In the genomic region with DNA sequence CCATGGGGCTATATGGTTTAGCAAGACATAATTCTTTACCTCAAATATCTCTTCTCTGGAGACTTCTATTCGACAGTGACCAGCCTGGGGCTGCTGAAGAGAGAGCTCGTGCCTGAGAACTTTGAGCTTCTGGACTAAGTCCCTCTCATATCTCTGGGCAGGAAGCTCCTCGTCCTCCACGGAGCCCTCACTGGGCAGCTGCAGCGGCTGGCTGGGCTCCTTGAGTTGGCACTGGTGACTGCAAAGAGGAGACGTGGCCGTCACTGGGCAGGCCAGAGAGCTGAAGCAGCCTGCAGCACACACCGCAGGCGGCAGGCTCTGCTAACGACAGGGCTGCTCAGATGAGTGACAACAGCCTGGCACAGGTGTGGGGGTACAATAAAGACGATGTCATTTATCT, we compare ENCODE assay signal across 17 mouse cellular contexts.
A peak's percentile ranks its signal among the peaks of the same experiment; 100 is the strongest.
DNase-seq lines count a peak whose midpoint lies in the region; ATAC-seq and TF ChIP-seq lines count a peak whose summit lies in the region.
"Had no signal": no experiment of that assay in that cellular context is flagged by ENCODE, and none has a peak within 500 bp of the region (broad histone marks: within the 10 kb centered on the region; RNA-seq: fewer than 3 reads in every experiment).

No protein-coding gene starts in this region.

- no peak for TF ChIP-seq POLR2A in liver, adult 2 months (IDR thresholded peaks at IDR 0.05; ENCODE audit: extremely low read depth, insufficient read depth, low read length)

- no peak for ATAC-seq in liver, embryonic 12.5 days
- ATAC-seq: forebrain, embryonic 14.5 days; hindbrain, postnatal 0 days had no signal

- 72% methylated on average over 11 of the region's 11 CpGs for WGBS in liver, adult 2 months
- 77% methylated on average over 11 of the region's 11 CpGs for WGBS in liver, embryonic 12.5 days (ENCODE audit: insufficient replicate concordance)

- TF ChIP-seq CTCF in liver, adult 2 months (IDR thresholded peaks at IDR 0.05; ENCODE audit: low read depth, low read length) = no peak

- no peaks in the 10 kb centered on the region for H3K9me3 ChIP-seq in liver, embryonic 12.5 days (replicated peaks)
- H3K9me3 ChIP-seq: embryonic facial prominence, embryonic 15.5 days; forebrain, embryonic 10.5 days; hindbrain, embryonic 13.5 days had no signal

- H3K27me3 ChIP-seq in liver, adult 2 months (ENCODE audit: control insufficient read depth, insufficient read depth, low read length) = no peaks in the 10 kb centered on the region
- H3K27me3 ChIP-seq in liver, embryonic 12.5 days (replicated peaks) = no peaks in the 10 kb centered on the region
- H3K27me3 ChIP-seq: embryonic facial prominence, embryonic 15.5 days; heart, embryonic 12.5 days; hindbrain, embryonic 13.5 days had no signal

- H3K9ac ChIP-seq in liver, adult 2 months (ENCODE audit: low read depth, low read length) = no peak overlapping the region
- no peak overlapping the region for H3K9ac ChIP-seq in liver, embryonic 12.5 days
- H3K9ac ChIP-seq: embryonic facial prominence, embryonic 15.5 days; heart, embryonic 12.5 days; hindbrain, embryonic 13.5 days had no signal

- H3K4me2 ChIP-seq in liver, embryonic 12.5 days = no peak overlapping the region
- H3K4me2 ChIP-seq: embryonic facial prominence, embryonic 15.5 days; heart, embryonic 12.5 days; hindbrain, embryonic 13.5 days had no signal

- H3K79me2 ChIP-seq in liver, adult 2 months (ENCODE audit: control insufficient read depth, insufficient read depth, low read length) = no peaks in the 10 kb centered on the region

- DNase-seq in cerebellum, postnatal 10 days = peak; percentile 63 to 73
- no peak for DNase-seq in cerebellum, adult 11-12 months
- peak; percentile 57 for DNase-seq in liver, adult 2 months (ENCODE audit: extremely low read depth, low read depth, low spot score)
- DNase-seq in gastrocnemius, postnatal 25 days = peak; percentile 66
- DNase-seq in right cerebral cortex, adult 2 months (ENCODE audit: low spot score in 2 of 2) = no peak
- no peak for DNase-seq in natural killer cell, adult 2 months (ENCODE audit: low spot score in 2 of 2)
- DNase-seq: adrenal gland, postnatal 25 days; cerebellum, adult 2 months; embryo, embryonic 11 days had no signal

- peaks cover 2% of the 10 kb centered on the region for H3K4me1 ChIP-seq in liver, adult 2 months (ENCODE audit: control insufficient read depth, insufficient read depth, low read length)
- H3K4me1 ChIP-seq in liver, embryonic 12.5 days = no peaks in the 10 kb centered on the region
- H3K4me1 ChIP-seq: embryonic facial prominence, embryonic 15.5 days; forebrain, embryonic 10.5 days; heart, embryonic 12.5 days; hindbrain, embryonic 13.5 days had no signal

- peaks cover 3% of the 10 kb centered on the region; the same call in 1 of the 2 replicates for H3K36me3 ChIP-seq in liver, adult 2 months (ENCODE audit: control insufficient read depth, insufficient read depth, low read length)
- peaks cover 45% of the 10 kb centered on the region for H3K36me3 ChIP-seq in liver, embryonic 12.5 days

- H3K27ac ChIP-seq in liver, adult 2 months (replicated peaks; ENCODE audit: insufficient read depth, low read depth, low read length) = no peak overlapping the region
- no peak overlapping the region for H3K27ac ChIP-seq in liver, embryonic 12.5 days
- H3K27ac ChIP-seq: embryonic facial prominence, embryonic 15.5 days; forebrain, embryonic 10.5 days; hindbrain, embryonic 13.5 days; hindbrain, postnatal 0 days had no signal

- no peak overlapping the region for H3K4me3 ChIP-seq in liver, adult 2 months (ENCODE audit: insufficient read depth, low read depth, low read length)
- H3K4me3 ChIP-seq in liver, embryonic 12.5 days = no peak overlapping the region
- H3K4me3 ChIP-seq: embryonic facial prominence, embryonic 15.5 days; erythroblast, embryonic 14.5 days; forebrain, embryonic 10.5 days; heart, embryonic 12.5 days; hindbrain, embryonic 13.5 days had no signal

Comparison
In these comparisons a context has a peak if more than half of its experiments do, and no peak if none do; other contexts are left out.
1. DNase-seq: peak in cerebellum, postnatal 10 days (2 of 2), liver, adult 2 months (single experiment) and gastrocnemius, postnatal 25 days (single experiment); none in cerebellum, adult 11-12 months (single experiment), right cerebral cortex, adult 2 months (0 of 2) and natural killer cell, adult 2 months (0 of 2).